Mouse (Mus musculus): ENCODE data around the gene AU021092.
"Not testable (repeated sequence)": the region's sequence is repeated elsewhere in the genome, so short reads cannot be mapped to it uniquely, and the experiment has no call there.

AU021092 gene

DNA sequence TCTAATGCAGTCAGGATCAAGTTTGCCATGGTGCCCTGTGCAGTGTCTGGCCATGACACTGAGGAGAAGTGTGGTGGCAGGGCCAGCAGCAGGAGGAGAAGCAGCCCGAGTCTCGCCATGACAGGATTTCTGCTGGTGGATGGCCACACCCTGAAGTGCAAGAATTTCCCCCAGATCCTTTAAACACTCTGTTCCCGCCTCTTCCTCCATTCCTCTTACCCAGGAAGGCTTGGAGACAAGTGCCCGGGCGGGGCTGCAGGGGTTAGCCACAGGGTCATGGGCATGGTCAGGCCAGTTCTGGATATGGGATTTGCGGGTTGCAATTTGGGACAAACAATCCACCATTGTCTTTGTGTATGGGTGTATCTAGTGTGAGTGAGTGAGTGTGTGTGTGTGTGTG lies at the start of gene AU021092:
AU021092 (minus strand) TSS at position 160 of the 400 bp plus-strand sequence.
- DNase-seq = no peak

DNA sequence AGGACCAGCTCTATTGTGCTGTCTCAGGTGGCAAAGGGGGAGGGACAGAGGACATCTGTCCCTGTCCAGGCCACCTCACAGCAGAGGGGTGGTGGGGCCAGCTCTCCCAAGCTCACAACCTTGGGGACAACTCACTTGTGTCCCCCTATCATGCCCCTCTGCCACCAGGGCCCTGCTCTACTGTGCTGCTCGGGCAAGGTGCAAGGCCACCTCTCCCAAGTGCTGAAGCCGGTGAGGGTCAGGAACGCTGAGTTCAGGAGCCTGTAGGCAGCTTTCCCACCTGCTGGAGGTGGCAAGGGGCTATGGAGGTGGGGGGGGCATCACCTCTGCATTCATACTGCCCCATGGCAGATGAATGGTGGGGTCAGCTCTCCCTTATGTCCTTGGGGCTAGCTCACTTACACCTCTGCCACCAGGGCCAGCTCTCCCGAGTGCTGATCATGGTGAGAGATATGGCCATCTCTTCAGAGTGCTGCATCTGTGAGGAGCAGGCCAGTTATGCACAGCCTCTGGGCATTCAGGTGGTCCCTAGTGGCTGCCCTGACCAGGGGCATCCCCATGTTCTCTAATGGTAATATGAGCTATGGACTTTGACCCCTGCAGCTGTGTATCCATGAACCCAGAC lies 49.4 kb upstream of the AU021092 start:
- no peak for DNase-seq

DNA sequence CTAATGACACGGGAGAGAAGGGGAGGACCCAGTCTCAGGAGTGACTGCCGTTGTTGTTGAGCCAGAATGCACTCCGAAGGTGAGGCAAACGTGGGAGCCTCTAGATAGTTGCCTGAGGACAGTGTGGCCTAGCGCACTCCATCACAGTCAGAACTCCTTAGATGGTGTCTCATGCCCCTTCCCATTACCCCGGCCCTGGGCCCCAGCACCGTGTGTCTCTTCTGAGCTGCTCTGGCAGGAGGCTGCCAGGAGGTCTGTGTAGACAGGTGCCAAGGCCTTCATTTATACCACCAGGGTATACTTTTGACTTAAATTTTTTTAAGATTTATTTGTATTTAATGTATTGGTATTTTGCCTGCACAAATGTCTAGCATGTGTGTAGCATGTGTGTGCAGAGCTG lies 41.8 kb upstream of the AU021092 start:
- no peak for DNase-seq

DNA sequence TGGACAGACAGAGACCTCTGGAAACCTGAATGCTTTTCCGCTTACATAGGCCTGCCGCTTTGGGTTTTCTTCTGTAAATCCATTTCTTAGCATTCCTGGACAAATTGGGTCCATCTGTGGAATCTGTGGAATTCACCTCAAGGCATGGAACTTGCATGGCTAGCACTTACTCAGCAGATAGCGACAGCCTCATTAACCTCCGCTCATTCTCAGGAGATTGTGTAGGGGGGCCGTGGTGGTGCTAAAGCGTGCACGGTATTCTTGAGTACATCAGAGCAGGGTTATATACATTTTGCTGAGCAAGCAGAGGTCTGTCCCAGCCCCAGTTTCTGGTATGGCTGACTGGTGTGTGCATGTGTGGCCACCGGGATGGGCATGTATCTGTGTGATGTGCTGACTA lies 41.1 kb upstream of the AU021092 start:
- DNase-seq = no peak

DNA sequence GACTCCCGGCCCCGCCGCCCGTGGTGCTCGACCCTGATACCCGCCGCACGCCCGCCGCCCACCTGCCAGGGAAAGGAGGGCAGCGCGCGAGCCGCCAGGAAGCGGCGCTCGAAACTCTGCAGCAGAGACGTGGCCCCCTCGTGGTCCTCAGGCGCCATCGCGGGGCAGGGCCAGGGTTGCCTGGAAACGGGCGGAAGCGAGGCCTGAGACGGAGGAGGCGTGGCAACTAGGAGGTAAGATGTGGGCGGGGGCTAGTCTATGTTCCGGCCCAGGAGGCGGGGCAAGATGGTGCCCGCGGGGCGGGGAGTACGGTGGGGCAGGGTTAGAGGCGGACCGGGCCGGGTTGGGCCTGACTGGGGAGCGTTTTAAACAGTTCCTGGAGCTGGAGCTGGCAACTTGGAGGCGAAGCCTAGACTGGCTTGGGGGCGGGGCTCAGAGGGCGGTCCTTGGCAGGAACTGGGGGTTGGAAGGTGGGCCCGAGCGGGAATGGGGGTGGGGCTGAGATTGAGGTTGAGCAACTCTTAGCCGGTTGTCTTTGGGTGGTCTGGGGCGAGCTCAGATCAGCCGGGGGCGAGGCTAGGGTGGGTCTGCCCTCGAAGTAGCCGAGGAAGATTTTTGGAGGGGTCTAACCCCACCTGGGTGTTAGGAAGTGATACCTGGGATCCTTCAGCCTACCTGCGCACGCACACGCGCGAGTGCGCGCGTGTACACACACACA lies 33.8 kb upstream of the AU021092 start, which contains the start of gene Eef2kmt:
Eef2kmt (minus strand) TSS at position 205 of the 718 bp plus-strand sequence.
- peak; percentile 95 for DNase-seq

DNA sequence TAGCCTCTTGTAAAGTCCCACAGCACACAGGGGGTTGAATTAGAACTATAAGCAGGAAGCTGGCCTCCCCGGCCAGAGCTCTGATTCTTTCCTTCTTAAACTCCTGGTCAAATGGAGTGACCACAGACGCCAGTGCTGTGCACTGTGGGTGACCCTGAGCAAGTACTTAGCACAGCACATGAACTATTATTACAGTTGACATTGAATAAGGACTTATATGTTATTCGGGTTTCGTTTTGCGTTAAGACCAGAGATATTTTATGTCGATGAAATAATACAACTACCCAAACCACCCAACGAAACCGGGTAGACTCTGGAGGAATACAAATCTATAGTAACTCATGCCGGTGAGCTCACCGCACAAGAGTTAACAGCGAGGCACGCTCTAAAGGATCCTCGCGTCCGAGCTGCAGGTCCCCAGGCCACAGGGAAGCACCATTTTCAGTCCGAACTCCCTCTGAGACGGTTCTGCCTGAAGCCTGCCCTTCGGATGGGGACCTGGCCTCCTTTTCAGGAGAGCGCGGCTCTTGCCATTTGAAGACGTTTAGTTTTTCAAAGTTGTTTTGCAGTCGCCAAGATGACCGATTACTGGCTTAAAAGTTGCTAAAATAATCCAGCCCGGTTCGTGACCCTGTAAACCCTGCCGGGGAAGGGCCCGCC lies 33.1 kb upstream of the AU021092 start:
- DNase-seq = no peak

DNA sequence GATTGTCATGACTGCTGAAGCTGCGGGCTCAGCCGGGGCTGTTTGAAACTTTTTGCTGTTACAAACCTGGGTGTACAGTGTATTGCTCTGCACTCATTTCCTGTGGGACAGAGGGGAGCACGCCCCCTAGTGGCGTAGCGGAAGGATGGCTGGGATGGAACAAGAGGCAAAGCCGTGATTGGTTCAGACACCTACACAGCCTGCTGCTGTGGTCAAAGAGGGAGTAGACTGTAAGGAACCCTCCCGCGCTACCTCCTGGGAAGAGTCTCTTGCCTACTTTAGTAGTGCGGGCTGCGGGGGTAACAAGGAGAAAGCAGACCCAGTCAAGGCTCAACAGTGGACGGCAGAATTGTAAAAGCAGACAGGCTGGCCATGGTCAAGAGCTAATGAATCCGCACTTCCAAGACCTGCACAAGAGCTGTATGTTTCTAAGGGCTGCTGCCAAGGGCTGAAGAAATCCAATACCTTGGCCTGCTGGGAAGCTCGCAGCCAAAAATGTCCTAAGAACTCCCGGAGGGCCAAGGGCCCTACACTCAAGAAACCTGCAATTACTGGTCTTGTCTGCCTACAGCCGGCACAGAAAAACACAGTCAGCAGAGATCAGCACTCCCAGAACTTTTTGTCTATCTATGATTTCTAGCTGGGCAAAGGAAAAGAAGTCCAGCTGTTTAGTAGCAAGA lies 32.4 kb upstream of the AU021092 start:
- peak; percentile 55 for DNase-seq

DNA sequence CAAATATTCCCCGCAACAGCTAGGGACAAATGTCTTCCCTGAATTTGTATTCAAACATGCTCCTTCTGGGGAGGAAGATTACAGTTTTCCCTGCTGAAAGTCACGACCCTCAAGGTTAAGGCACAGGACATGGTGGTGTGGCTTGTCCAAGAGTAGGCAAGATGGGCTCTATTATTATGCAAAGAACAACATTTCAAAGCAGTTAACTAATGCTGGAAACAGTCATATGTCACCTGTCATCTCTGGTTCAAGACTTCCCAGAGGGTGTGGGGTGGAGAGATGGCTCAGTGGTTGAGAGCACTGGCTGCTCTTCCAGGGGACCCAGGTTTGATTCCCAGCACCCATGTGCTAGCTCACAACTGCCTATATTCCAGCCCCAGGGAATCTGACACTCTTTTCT lies 30.2 kb upstream of the AU021092 start:
- DNase-seq = no peak

DNA sequence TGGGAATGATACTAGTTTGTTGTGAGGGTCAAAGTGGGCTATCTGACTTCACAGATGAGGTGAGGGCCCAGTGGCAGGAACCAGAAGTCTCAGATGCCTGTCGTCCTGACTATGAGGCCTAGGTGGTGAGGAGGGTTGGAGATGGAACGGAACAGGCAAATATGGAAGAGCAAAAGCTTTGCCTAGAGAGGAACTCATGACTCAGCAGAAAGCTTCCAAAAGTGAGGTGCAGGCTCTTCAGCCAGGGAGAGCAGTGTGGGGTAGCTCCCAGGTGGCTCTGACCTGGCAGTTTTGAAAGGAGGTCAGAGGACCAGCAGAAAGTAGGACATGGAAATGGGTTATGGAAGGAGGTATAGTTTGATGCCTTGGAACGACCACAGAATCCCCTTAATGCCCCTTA lies 28.8 kb upstream of the AU021092 start:
- DNase-seq = no peak

DNA sequence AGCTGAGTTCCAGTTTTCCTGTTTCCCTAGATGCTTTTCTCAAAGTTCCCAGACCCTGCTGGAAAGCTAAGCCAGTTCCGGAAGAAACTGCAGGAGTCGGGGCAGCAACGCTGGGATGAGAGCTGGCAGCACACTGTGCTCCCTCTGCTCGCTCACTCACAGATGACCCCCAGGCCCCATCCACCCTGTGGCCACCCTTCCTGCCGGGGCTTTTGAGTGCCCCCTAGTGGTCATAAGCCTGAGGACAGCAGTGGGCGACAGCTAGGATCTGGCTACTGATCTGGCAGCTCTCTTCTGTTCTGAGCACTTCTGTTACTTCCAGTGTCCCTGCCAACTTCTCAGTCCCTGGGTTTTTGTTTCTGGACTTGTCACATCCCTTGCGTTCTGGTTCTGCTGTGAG lies 22.3 kb upstream of the AU021092 start:
- DNase-seq = peak; percentile 41

DNA sequence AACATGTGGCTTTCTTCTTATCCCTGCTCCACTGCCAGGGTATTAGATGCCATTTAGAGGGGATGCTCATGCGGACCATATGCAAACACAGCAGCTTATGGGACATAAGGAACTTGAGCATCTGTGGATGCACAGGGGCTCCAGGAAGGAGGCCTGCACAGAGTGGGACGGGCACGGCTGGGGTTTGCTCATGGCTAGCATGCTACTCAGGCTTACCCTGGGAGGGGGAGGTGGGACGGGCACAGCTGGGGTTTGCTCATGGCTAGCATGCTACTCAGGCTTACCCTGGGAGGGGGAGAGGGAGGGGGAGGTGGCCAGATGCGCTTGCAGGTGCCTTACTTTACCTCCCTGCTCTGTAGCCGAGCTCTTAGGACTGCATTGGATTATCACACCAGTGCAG lies 20.8 kb upstream of the AU021092 start:
- DNase-seq = no peak

DNA sequence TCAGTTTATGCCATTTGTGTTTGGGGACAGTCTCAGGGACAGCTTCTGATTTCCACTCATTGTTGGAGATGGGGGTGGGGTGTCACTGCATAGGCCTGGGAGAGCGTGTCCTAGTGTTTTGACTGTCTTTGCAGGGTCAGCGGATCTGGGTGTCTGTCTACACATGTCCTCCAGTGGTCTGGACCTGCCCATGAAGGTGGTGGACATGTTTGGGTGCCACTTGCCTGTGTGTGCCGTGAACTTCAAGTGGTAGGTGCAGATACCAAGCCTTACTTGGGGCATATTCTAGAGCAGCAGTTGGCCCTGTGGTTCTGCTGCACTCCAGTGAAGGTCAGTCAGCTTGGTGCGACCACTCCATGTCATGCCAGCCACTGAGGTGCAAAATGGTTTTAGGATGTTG lies 20.3 kb upstream of the AU021092 start:
- DNase-seq = no peak

DNA sequence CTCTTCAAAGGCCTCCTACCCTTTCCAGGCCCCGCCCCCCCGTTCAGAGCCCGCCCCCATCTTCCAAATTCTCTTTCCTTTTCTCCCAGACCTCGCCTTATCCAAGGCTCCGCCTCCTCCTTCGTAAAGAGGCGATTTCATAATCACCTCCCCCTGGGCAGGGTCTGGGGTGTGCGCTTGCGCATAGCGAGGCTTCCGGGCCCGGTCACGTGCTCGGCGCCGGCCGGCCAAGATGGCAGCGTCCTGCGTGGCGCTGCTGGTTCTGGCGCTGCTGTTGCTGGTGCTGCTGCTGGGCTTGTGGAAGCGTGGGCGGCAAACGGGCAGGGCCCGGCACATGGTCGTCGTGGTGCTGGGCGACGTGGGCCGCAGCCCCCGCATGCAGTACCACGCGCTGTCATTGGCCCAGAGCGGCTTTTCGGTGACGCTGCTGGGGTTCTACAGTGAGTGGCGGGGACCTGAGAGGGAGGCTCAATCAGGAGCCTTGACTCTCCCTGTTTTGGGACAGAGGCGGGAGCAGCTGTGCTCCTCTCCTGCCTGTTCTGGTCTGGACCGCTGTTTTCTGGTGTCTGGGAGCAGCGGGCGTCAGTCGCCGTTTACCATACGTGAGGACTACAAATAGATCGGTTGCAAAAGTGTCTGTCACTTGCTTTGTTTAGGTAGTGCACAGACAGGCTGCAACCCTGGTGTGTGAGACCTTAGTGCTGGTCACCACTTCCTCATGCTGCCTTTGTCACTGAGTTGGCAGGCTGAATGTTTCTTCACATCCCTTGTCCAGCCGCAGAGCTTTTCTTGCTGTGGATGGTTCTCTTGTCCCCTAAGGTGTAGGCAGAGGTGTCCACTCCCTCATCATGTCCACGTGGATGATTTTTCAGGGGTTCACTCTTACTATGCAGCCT lies 11.6 kb upstream of the AU021092 start, which contains the start of gene Alg1:
Alg1 (plus strand) TSS at position 204 of the 896 bp plus-strand sequence.
- DNase-seq = peak; percentile 94

DNA sequence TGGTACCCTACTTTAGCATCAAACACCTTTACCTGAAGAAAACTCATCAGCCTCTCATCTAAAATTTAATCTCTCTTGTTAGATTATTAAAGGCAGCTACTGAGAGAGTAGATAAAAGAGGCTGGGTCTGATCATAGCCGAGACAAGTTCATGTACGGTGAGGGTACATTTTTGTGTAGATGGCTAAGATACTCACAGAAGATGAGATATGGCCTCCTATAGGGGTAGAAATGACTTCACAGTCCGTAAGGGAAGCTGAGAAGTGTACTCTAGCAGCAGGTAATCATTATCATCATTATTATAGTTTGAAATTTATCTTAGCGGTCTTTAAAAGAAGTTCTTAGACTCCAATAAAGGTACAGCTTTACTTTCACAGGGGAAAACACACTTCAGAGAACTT lies 10.9 kb upstream of the AU021092 start:
- DNase-seq = no peak

DNA sequence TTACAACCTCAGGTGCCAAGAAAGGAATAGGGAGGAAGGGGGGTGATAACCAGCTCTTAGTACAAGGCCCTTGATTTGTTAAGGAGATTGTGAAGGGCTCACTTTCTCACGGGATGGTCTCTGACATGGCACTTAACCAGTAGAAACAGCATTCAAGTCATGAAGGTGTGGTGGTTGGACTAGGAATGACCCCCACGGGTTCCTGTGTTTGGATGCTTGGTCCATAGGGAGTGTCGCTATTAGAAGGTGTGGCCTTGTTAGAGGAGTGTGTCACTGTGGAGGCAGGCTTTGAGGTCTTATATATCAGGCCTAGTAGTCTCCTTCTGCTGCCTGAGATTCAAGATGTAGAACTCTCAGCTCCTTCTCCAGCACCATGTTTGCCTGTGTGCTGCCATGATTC lies 6.0 kb upstream of the AU021092 start:
- not testable (repeated sequence) for DNase-seq

DNA sequence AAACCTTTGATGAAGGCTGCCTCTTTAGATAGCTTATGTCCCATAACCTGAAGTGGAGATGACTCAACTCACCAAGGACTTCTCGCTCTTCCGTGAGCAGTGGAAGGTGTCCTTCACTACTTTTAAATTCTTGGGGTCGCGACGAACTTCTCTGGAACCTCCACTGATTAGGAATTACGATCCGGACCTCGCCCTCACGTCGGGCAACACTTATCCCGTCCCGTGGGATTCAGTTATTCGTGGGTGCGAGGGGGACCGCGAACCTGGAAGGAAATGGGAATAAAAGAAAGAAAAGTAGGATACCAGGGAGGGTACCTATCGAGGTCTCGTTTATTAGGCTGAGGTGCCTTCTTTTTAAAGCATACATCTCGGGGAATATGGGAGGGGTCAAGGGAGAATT lies 5.4 kb upstream of the AU021092 start:
- not testable (repeated sequence) for DNase-seq

DNA sequence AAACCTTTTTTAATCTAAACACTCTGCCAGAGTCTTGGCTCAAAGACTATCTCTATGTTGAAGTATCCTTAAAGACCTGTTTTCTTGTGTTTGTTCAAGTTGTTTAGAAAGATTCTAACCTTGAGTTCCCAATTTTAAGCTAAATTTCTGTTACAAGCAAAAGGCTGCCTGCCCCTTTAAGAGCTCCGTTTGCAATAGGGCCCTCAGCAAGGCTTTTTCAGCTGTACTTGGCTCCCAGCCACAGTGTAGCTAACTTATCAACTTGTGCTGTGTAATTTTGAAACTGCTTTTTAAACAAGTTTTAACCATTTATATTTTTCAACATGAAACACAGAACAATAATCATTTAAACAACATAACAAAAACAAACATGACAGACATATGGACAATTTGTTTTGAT lies 4.4 kb upstream of the AU021092 start:
- not testable (repeated sequence) for DNase-seq

DNA sequence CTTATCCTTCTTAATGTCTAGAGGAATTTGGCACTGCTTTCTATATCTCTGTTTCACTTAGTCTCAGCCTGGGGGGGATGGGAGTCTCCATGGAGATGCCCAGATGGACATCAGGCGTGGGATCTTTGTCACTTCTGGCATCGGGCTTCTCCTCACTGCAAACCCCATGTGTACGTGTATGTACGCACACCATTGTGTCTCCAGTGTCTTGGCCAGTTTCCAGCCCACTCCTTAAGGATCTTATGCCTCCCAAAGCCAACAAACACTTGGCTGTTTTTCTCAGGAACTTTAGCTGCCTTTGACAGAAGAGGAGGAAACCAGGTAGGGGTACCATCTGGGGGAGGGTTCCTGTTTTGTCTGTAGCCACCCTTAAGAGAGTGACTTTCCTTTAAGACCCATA lies 696 bp downstream of the AU021092 start:
- no peak for DNase-seq

DNA sequence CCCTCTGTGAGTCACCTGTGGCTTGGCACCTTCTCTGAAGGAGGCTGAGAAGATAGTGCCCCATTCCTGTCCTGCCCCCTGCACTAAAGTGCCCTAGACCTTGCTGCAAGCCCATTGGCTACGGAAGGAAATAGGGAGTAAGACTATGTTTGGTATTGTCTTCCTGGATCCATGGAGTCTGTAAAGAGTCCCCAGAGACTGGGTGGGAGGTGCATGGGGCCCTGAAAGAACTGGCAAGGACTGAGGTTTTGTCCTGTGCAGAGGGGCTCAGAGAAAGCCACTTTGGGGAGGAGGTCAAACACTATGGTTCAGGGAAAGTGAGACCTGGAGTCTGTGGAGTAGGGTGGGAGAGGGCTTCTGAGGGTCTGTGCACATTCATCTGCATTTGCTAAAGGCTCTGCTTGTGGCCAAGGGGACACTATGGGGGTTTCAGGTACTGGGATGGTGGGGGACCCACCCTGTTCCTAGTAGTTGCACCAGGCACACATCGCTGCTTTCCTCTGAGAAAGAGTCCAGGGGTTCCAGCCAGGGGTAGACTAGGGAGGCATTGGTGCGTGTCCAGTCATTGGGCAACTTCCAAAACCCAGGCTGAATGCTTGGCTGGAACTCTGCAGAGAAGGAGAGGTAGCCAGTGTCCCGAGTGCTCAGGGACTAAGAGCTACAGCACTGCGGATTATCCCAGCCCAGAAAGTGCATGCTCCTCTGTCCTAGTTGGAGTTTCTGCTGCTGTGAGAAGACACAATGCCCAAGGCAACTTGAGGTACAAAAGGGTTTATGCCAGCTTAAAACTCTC lies 4.6 kb downstream of the AU021092 start:
- no peak for DNase-seq

DNA sequence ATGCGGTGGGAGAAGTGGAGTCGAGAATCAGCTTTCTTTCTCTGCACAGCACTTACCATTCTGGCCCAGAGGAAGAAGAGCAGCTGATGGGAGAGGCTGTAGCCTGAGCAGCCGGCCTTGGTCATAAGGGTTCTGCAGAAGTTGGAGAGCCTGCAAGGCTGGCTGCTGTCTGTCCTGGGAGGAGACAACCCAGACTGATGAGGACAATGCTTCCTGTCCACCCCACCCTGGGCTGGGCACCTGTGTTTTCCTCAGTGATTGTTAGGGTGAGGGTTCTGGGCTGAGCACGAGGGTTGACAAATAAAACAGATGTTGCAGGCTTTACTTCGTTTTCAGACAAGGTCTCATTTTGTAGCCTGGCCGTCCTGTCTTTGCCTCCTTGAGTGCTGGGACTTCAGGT lies 5.4 kb downstream of the AU021092 start:
- no peak for DNase-seq

DNA sequence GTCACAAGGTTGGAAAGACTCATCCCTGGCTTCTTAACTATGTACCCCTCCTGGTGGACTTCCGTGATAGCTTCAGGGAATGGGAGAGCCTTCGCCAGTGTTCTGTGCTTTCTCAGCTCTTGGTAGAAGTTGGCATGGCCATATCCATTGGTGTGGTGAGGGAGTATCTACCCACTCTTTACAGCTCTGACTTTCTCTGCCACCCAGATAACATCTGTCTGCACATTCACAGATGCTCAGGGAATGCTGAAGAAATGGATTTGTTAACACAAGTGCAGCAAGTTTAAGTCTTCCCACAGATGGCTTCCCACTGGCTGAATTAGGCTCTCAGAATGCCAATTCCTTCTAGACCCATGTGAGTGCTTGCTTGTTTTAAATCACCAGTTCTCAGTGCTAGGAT lies 8.0 kb downstream of the AU021092 start:
- DNase-seq = no peak

DNA sequence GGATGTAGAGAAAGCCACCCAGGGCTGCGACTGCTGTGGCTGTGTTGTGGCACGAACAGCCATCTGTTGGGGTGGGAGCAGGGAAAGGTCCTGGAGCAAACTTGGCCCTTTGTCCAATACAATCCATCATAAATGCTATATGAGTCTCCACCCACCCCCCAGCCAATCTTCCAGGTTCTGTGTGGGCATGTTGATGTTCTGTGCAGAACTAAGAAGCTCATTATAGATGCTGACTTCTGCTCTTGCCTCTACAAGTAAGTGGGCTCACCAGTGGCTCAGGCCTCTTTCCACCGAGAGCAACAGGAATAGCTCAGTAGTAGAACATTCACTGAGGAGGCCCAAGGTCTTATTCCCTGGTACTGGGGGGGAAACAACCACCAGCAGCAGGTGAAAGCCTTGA lies 9.9 kb downstream of the AU021092 start:
- no peak for DNase-seq

All from right cerebral cortex, postnatal 4 days (tissue).